Mouse (Mus musculus) MEL (cell line): ENCODE results near the gene Sec13. TPM values are rescaled to one million over a fixed set of nuclear protein-coding genes. Genes with fewer than 3 reads are reported as not detected.

Source experiments
- DNase-seq: peaks from one replicate; pipeline ENCODE4 v3.0.0; 2011; ENCODE audit warnings: low read depth, low spot score
- H3K27ac ChIP-seq: 2 replicates; pipeline ENCODE4 v1.5.1; 2012; ENCODE audit warnings: low read depth, mild to moderate bottlenecking, control low read depth, low read length, moderate library complexity; ENCODE audit not compliant: control insufficient read depth
- H3K27me3 ChIP-seq, 2 experiments: fragments of 150-350 bp in 1 of 2; sonication (generic) in 1 of 2; 2 replicates each; pipeline ENCODE4 v1.6.1; 2012; ENCODE audit warnings: low read length in 2 of 2, mild to moderate bottlenecking in 2 of 2, improper control_type of control experiment in 1 of 2, moderate library complexity in 1 of 2; ENCODE audit not compliant: insufficient read depth in 2 of 2, control insufficient read depth in 1 of 2
- H3K36me3 ChIP-seq, 2 experiments: 2 replicates each; pipeline ENCODE4 v1.6.1; 2012 to 2014; ENCODE audit warnings: low read length in 2 of 2, improper control_type of control experiment in 1 of 2, inconsistent platforms in 1 of 2, mild to moderate bottlenecking in 1 of 2; ENCODE audit not compliant: insufficient read depth in 2 of 2, control insufficient read depth in 1 of 2
- H3K4me1 ChIP-seq, 2 experiments: fragments of 150-350 bp in 1 of 2; sonication (generic) in 1 of 2; 2 replicates each; pipeline ENCODE4 v1.6.1; 2012; ENCODE audit warnings: low read length in 2 of 2, improper control_type of control experiment in 1 of 2, mild to moderate bottlenecking in 1 of 2; ENCODE audit not compliant: insufficient read depth in 2 of 2, control insufficient read depth in 1 of 2
- H3K4me3 ChIP-seq, 2 experiments: fragments of 150-350 bp in 1 of 2; sonication (generic) in 1 of 2; 2 replicates each; pipeline ENCODE4 v1.5.1; 2012; ENCODE audit warnings: low read depth in 2 of 2, low read length in 2 of 2, mild to moderate bottlenecking in 2 of 2, moderate library complexity in 2 of 2, control low read depth in 1 of 2, improper control_type of control experiment in 1 of 2; ENCODE audit not compliant: control insufficient read depth in 1 of 2, insufficient read depth in 1 of 2
- H3K79me2 ChIP-seq: 2 replicates; pipeline ENCODE4 v1.6.1; 2012; ENCODE audit warnings: mild to moderate bottlenecking, low read length, moderate library complexity; ENCODE audit not compliant: control insufficient read depth, poor library complexity, insufficient read depth
- H3K9ac ChIP-seq: 2 replicates; pipeline ENCODE4 v1.6.1; 2012; ENCODE audit warnings: low read depth, mild to moderate bottlenecking, control low read depth, low read length, moderate library complexity; ENCODE audit not compliant: control insufficient read depth, poor library complexity, severe bottlenecking
- H3K9me3 ChIP-seq: fragments of 150-350 bp; sonication (generic); replicated peaks from 2 replicates; pipeline ENCODE4 v1.6.1; 2012; ENCODE audit warnings: mild to moderate bottlenecking, low read length, improper control_type of control experiment, moderate library complexity; ENCODE audit not compliant: insufficient read depth
- BHLHE40 ChIP-seq: IDR thresholded peaks from 2 replicates; pipeline ENCODE4 v1.6.1; 2012; ENCODE audit warnings: low read depth, mild to moderate bottlenecking, inconsistent platforms, low read length, improper control_type of control experiment, borderline replicate concordance
- CHD1 ChIP-seq: IDR thresholded peaks from 2 replicates; pipeline ENCODE4 v1.6.1; 2012; ENCODE audit warnings: low read depth, mild to moderate bottlenecking, inconsistent platforms, low read length, improper control_type of control experiment
- CHD2 ChIP-seq: IDR thresholded peaks from 2 replicates; pipeline ENCODE4 v1.6.1; 2011; ENCODE audit warnings: low read length, improper control_type of control experiment
- E2F4 ChIP-seq: IDR thresholded peaks from 2 replicates; pipeline ENCODE4 v1.6.1; 2011; ENCODE audit warnings: low read depth, low read length, improper control_type of control experiment, borderline replicate concordance
- ELF1 ChIP-seq: IDR thresholded peaks from 2 replicates; pipeline ENCODE4 v1.6.1; 2014; ENCODE audit warnings: low read depth, mild to moderate bottlenecking, inconsistent platforms, low read length, improper control_type of control experiment, moderate library complexity
- EP300 ChIP-seq, 2 experiments: IDR thresholded peaks; 2 replicates each; pipeline ENCODE4 v1.6.1; 2011; ENCODE audit warnings: improper control_type of control experiment in 2 of 2, low read length in 2 of 2, low read depth in 1 of 2, mild to moderate bottlenecking in 1 of 2
- ETS1 ChIP-seq: IDR thresholded peaks from 2 replicates; pipeline ENCODE4 v1.6.1; 2012; ENCODE audit warnings: low read depth, mild to moderate bottlenecking, inconsistent platforms, low read length, improper control_type of control experiment, moderate library complexity
- GABPA ChIP-seq: IDR thresholded peaks from 2 replicates; pipeline ENCODE4 v1.6.1; 2012; ENCODE audit warnings: low read depth, mild to moderate bottlenecking, inconsistent platforms, low read length, improper control_type of control experiment, moderate library complexity
- GATA1 ChIP-seq: IDR thresholded peaks from 2 replicates; pipeline ENCODE4 v1.6.1; 2011; ENCODE audit warnings: low read depth, low read length, improper control_type of control experiment
- HCFC1 ChIP-seq: IDR thresholded peaks from 2 replicates; pipeline ENCODE4 v1.6.1; 2012; ENCODE audit warnings: low read depth, mild to moderate bottlenecking, inconsistent platforms, low read length, improper control_type of control experiment, moderate library complexity
- KAT2A ChIP-seq: conservative IDR thresholded peaks from 2 replicates; pipeline ENCODE4 v1.6.1; 2012; ENCODE audit warnings: low read depth, low read length, improper control_type of control experiment, inconsistent platforms
- MAFK ChIP-seq: IDR thresholded peaks from 2 replicates; pipeline ENCODE4 v1.6.1; 2011; ENCODE audit warnings: low read depth, mild to moderate bottlenecking, low read length, improper control_type of control experiment, borderline replicate concordance
- MAX ChIP-seq: IDR thresholded peaks from 2 replicates; pipeline ENCODE4 v1.6.1; 2011; ENCODE audit warnings: low read length, improper control_type of control experiment
- MAZ ChIP-seq: IDR thresholded peaks from 2 replicates; pipeline ENCODE4 v1.6.1; 2012; ENCODE audit warnings: low read depth, mild to moderate bottlenecking, inconsistent platforms, low read length, improper control_type of control experiment
- MXI1 ChIP-seq: IDR thresholded peaks from 2 replicates; pipeline ENCODE4 v1.6.1; 2011; ENCODE audit warnings: mild to moderate bottlenecking, low read depth, low read length, improper control_type of control experiment
- NELFE ChIP-seq: IDR thresholded peaks from 2 replicates; pipeline ENCODE4 v1.6.1; 2011; ENCODE audit warnings: low read depth, low read length, improper control_type of control experiment
- POLR2A ChIP-seq, 2 experiments: IDR thresholded peaks; 2 replicates each; pipeline ENCODE4 v1.6.1; 2011 to 2012; ENCODE audit warnings: low read length in 2 of 2, mild to moderate bottlenecking in 2 of 2, control low read depth in 1 of 2, improper control_type of control experiment in 1 of 2, low read depth in 1 of 2, moderate library complexity in 1 of 2; ENCODE audit not compliant: control insufficient read depth in 1 of 2, insufficient read depth in 1 of 2, poor library complexity in 1 of 2
- POLR2AphosphoS2 ChIP-seq: IDR thresholded peaks from 2 replicates; pipeline ENCODE4 v1.6.1; 2011; ENCODE audit warnings: low read length, improper control_type of control experiment
- POLR2AphosphoS5 ChIP-seq: IDR thresholded peaks from 2 replicates; pipeline ENCODE4 v1.6.1; 2012; ENCODE audit warnings: low read depth, borderline replicate concordance, mild to moderate bottlenecking, inconsistent platforms, low read length, moderate library complexity, mixed read lengths
- RCOR1 ChIP-seq: IDR thresholded peaks from 2 replicates; pipeline ENCODE4 v1.6.1; 2012; ENCODE audit warnings: low read depth, mild to moderate bottlenecking, inconsistent platforms, low read length, improper control_type of control experiment
- SIN3A ChIP-seq: IDR thresholded peaks from 2 replicates; pipeline ENCODE4 v1.6.1; 2012; ENCODE audit warnings: low read length, improper control_type of control experiment, inconsistent platforms
- SMC3 ChIP-seq: IDR thresholded peaks from 2 replicates; pipeline ENCODE4 v1.6.1; 2011; ENCODE audit warnings: low read depth, low read length, improper control_type of control experiment
- TBP ChIP-seq: IDR thresholded peaks from 2 replicates; pipeline ENCODE4 v1.8.0; 2011; ENCODE audit warnings: low read depth, low read length, improper control_type of control experiment
- TCF12 ChIP-seq: IDR thresholded peaks from 2 replicates; pipeline ENCODE4 v1.6.1; 2014; ENCODE audit warnings: low read depth, mild to moderate bottlenecking, inconsistent platforms, low read length, improper control_type of control experiment, moderate library complexity
- USF1 ChIP-seq: IDR thresholded peaks from 2 replicates; pipeline ENCODE4 v1.6.1; 2014; ENCODE audit warnings: low read depth, mild to moderate bottlenecking, inconsistent platforms, low read length, improper control_type of control experiment, moderate library complexity
- ZKSCAN1 ChIP-seq: IDR thresholded peaks from 2 replicates; pipeline ENCODE4 v1.6.1; 2012; ENCODE audit warnings: low read depth, mild to moderate bottlenecking, inconsistent platforms, low read length, improper control_type of control experiment, moderate library complexity
- ZMIZ1 ChIP-seq: IDR thresholded peaks from 2 replicates; pipeline ENCODE4 v1.6.1; 2012; ENCODE audit warnings: low read depth, mild to moderate bottlenecking, inconsistent platforms, low read length, improper control_type of control experiment, moderate library complexity
- ZNF384 ChIP-seq: IDR thresholded peaks from 2 replicates; pipeline ENCODE4 v1.6.1; 2012; ENCODE audit warnings: low read depth, mild to moderate bottlenecking, inconsistent platforms, low read length, improper control_type of control experiment
- polyA plus RNA-seq, 2 experiments: library from polyadenylated mRNA; stranded (reverse) in 1 of 2; unstranded in 1 of 2; fragments of >175 nt in 1 of 2; fragments of >200 nt in 1 of 2; gene quantifications; 2 replicates each; pipeline versions ENCODE4 v1.2.1 to v1.2.4; 2012; ENCODE audit warnings: low replicate concordance in 2 of 2, low read depth in 1 of 2; ENCODE audit not compliant: insufficient read length in 2 of 2, insufficient read depth in 1 of 2, missing spikeins in 1 of 2
- total RNA-seq: library from RNA; depleted of rRNA; stranded (reverse); fragments of 300-350 nt; gene quantifications from 2 replicates; pipeline ENCODE4 v1.2.3, GENCODE M21; 2012; rRNA removed

Sec13 gene
- total RNA-seq (269 and 277 TPM in 2 replicates), polyA plus RNA-seq (100 to 1,000 TPM; 182 to 209 TPM)

DNA sequence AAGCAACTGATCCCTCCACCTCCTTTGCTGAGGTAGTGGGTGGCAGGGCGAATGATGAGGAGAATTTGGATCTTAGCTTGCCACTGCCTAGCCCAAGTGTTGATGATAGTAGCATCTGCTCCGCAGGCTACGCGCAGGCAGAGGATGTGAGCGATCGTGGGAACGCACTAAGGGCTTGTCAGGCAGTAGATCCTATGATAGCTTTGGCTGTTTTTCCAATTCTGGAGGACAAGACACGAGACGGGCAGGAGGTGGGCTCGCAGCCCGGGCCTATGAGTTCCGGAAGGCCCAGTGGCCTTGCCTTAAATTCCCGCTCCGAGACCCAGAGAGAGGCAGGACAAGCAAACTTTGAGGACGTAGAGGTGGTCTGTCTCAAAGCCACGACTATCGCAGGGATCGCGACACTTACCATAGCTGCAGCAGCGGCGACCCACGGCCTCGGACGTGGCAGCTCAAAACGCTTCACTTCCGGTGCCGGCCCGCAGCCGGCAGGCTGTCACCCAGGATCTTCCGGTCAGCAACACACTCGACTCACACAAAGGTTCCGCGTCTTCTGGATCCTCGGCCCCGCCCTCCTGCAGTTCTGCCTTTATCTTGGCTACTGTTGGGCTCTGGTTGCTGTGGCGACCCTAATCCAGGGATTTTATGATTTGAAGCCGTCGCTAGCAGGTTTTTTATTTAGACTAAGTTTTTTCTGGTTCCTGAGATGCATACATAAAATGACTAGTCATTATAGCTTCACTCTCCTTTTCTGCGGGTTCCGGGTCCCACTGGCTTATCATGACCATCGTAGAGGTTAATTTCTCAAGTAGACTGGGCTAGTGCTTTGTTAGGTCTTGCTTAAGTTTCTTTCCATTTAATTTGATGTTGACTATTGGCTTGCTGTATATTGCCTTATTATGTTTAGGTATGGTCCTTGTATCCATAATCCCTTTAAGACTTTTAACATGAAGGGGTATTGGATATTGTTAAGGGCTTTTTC, at the start of gene Sec13:
Gene Sec13, minus strand, starts transcription at position 508 of the 982 bp plus-strand sequence.
- Histone ChIP-seq H3K4me3 (peak within 1 kb of the TSS; percentile 87 to 89), H3K36me3 (peaks cover 5 to 7% of the 10 kb centered on the region in 2 experiments; a peak in 3 of 4 replicates), H3K79me2 (peaks cover 28% of the 10 kb centered on the region), H3K9ac (peak within 1 kb of the TSS; percentile 77), H3K4me1 (peaks cover 0 to 9% of the 10 kb centered on the region in 2 experiments; a peak in 3 of 4 replicates), H3K27me3 (peaks cover 2 to 4% of the 10 kb centered on the region in 2 experiments; a peak in 3 of 4 replicates), H3K27ac (peak within 1 kb of the TSS; percentile 50), H3K9me3 (no peaks in the 10 kb centered on the region)
- DNase-seq, result peak; percentile 94
- TF ChIP-seq SMC3 (peak; percentile 37; the same call in 1 of the 2 replicates), USF1 (0 out of 2 replicates have a peak, but pooled peaks have one; percentile 32), GABPA (0 out of 2 replicates have a peak, but pooled peaks have one; percentile 2), TBP (peak; percentile 93), MAX (peak; percentile 78), E2F4 (peak; percentile 19; the same call in 1 of the 2 replicates), SIN3A (peak; percentile 98), POLR2AphosphoS2 (peak; percentile 94), ELF1 (peak; percentile 83), ZNF384 (no peak), HCFC1 (peak; percentile 95), TCF12 (peak; percentile 84), POLR2AphosphoS5 (no peak), MAZ (peak; percentile 93; the same call in 1 of the 2 replicates), GATA1 (peak; percentile 61), ZMIZ1 (no peak), MXI1 (peak; percentile 95), KAT2A (peak; percentile 68), ETS1 (peak; percentile 63), EP300 (IDR thresholded peaks at IDR 0.05; ENCODE audit: low read depth in 1 of 2, low read length in 2 of 2) (peak in 1 of 2 experiments; percentile 54; a peak in 2 of 4 replicates), RCOR1 (peak; percentile 63), MAFK (no peak), POLR2A (IDR thresholded peaks at IDR 0.05; ENCODE audit: control insufficient read depth in 1 of 2, insufficient read depth in 1 of 2, low read depth in 1 of 2, low read length in 2 of 2, poor library complexity in 1 of 2) (peak; percentile 49 to 94; a peak in 3 of 4 replicates), ZKSCAN1 (no peak), CHD1 (no peak), CHD2 (no peak), NELFE (peak; percentile 93), BHLHE40 (no peak)
